Mouse (Mus musculus): ENCODE measurements at regions not wholly inside any gene's neighbourhood (a gene's known extent, or its start where the extent isn't known, plus 50 kb on each side); places are given as distances from the start of the nearest gene placed in this dataset.

GRCm38 (mm10) chr2:79081769-79082168 is 173.5 kb upstream of the Itga4 start:
- in situ Hi-C loops (cut with MboI, MseI) = no loop called here

- in situ Hi-C loops (cut with MboI, MseI) = no loop called here
Measured at GRCm38 (mm10) chr2:79086280-79086679, 168.9 kb upstream of the Itga4 start.

GRCm38 (mm10) chr2:79086857-79087578 is 168.2 kb upstream of the Itga4 start:
- in situ Hi-C loops (cut with MboI, MseI) = no loop called here

- in situ Hi-C loops (cut with MboI, MseI) = no loop called here
Measured at GRCm38 (mm10) chr2:79087600-79088205, 167.5 kb upstream of the Itga4 start.

- in situ Hi-C loops (cut with MboI, MseI) = no loop called here
Measured at GRCm38 (mm10) chr2:79090273-79090672, 165.0 kb upstream of the Itga4 start.

GRCm38 (mm10) chr2:79094298-79094697 is 160.9 kb upstream of the Itga4 start:
- in situ Hi-C loops (cut with MboI, MseI) = no loop called here

- in situ Hi-C loops (cut with MboI, MseI) = no loop called here
Measured at GRCm38 (mm10) chr2:79096532-79097251, 158.5 kb upstream of the Itga4 start.

GRCm38 (mm10) chr2:79099601-79100000 is 155.6 kb upstream of the Itga4 start:
- in situ Hi-C loops (cut with MboI, MseI) = no loop called here

- in situ Hi-C loops (cut with MboI, MseI) = no loop called here
Measured at GRCm38 (mm10) chr2:79111673-79112072, 143.6 kb upstream of the Itga4 start.

GRCm38 (mm10) chr2:79112076-79112475 is 143.2 kb upstream of the Itga4 start:
- in situ Hi-C loops (cut with MboI, MseI) = no loop called here

- in situ Hi-C loops (cut with MboI, MseI) = loop anchor here (5.0 kb wide), 1 partner anchor 137 kb away; the partner anchor contains the start of gene Itga4
Measured at GRCm38 (mm10) chr2:79120610-79121345, 134.4 kb upstream of the Itga4 start.

GRCm38 (mm10) chr2:79122530-79122929 is 132.7 kb upstream of the Itga4 start:
- in situ Hi-C loops (cut with MboI, MseI) = loop anchor here (5.0 kb wide), 1 partner anchor 135 kb away; the partner anchor contains the start of gene Itga4

GRCm38 (mm10) chr2:79124272-79124976 is 130.8 kb upstream of the Itga4 start:
- in situ Hi-C loops (cut with MboI, MseI) = loop anchor here (5.0 kb wide), 1 partner anchor 133 kb away; the partner anchor contains the start of gene Itga4

- in situ Hi-C loops (cut with MboI, MseI) = no loop called here
Measured at GRCm38 (mm10) chr2:79126170-79126879, 128.9 kb upstream of the Itga4 start.

- in situ Hi-C loops (cut with MboI, MseI) = no loop called here
Measured at GRCm38 (mm10) chr2:79126996-79127741, 128.1 kb upstream of the Itga4 start.

- in situ Hi-C loops (cut with MboI, MseI) = no loop called here
Measured at GRCm38 (mm10) chr2:79127822-79128221, 127.4 kb upstream of the Itga4 start.

- in situ Hi-C loops (cut with MboI, MseI) = no loop called here
Measured at GRCm38 (mm10) chr2:79130660-79131059, 124.6 kb upstream of the Itga4 start.

- in situ Hi-C loops (cut with MboI, MseI) = no loop called here
Measured at GRCm38 (mm10) chr2:79131235-79131634, 124.0 kb upstream of the Itga4 start.

GRCm38 (mm10) chr2:79131743-79132517 is 123.3 kb upstream of the Itga4 start:
- in situ Hi-C loops (cut with MboI, MseI) = no loop called here
